Mouse (Mus musculus): Measurements from ENCODE around the gene Ntf5.

The Ntf5 gene

GRCm38 (mm10) chr7:45412421-45412820, 1.1 kb upstream of the Ntf5 start:
- no peaks in the 10 kb centered on the region; the same call in 1 of the 2 replicates for H3K27me3 ChIP-seq (ENCODE audit: control insufficient read depth, insufficient read depth, low read length, poor library complexity, severe bottlenecking)
- DNase-seq (ENCODE audit: low read depth, low spot score): no peak
- no peaks in the 10 kb centered on the region for H3K36me3 ChIP-seq (ENCODE audit: control insufficient read depth, insufficient read depth, low read length, poor library complexity, severe bottlenecking)

GRCm38 (mm10) chr7:45413864-45414739, 607 bp downstream of the Ntf5 start:
- Histone ChIP-seq H3K36me3 (ENCODE audit: control insufficient read depth, insufficient read depth, low read length, poor library complexity, severe bottlenecking) (no peaks in the 10 kb centered on the region), H3K27me3 (ENCODE audit: control insufficient read depth, insufficient read depth, low read length, poor library complexity, severe bottlenecking) (no peaks in the 10 kb centered on the region; the same call in 1 of the 2 replicates)
- DNase-seq (ENCODE audit: low read depth, low spot score): no peak

- H3K27me3 ChIP-seq (ENCODE audit: control insufficient read depth, insufficient read depth, low read length, poor library complexity, severe bottlenecking): no peaks in the 10 kb centered on the region; the same call in 1 of the 2 replicates
Observed at GRCm38 (mm10) chr7:45414740-45415224, 1.3 kb downstream of the Ntf5 start.

GRCm38 (mm10) chr7:45415636-45416035, 2.1 kb downstream of the Ntf5 start:
- Histone ChIP-seq H3K36me3 (ENCODE audit: control insufficient read depth, insufficient read depth, low read length, poor library complexity, severe bottlenecking) (no peaks in the 10 kb centered on the region), H3K27me3 (ENCODE audit: control insufficient read depth, insufficient read depth, low read length, poor library complexity, severe bottlenecking) (no peaks in the 10 kb centered on the region; the same call in 1 of the 2 replicates)
- DNase-seq (ENCODE audit: low read depth, low spot score): peak; percentile 43

More at GRCm38 (mm10) chr7:45414740-45415224, 1.3 kb downstream of the Ntf5 start:
- H3K36me3 ChIP-seq (ENCODE audit: control insufficient read depth, insufficient read depth, low read length, poor library complexity, severe bottlenecking): no peaks in the 10 kb centered on the region
- DNase-seq (ENCODE audit: low read depth, low spot score): no peak

- DNase-seq (ENCODE audit: low read depth, low spot score): no peak
- Histone ChIP-seq H3K27me3 (ENCODE audit: control insufficient read depth, insufficient read depth, low read length, poor library complexity, severe bottlenecking) (no peaks in the 10 kb centered on the region), H3K36me3 (ENCODE audit: control insufficient read depth, insufficient read depth, low read length, poor library complexity, severe bottlenecking) (peaks cover 16% of the 10 kb centered on the region)
Observed at GRCm38 (mm10) chr7:45417962-45418492, 4.5 kb downstream of the Ntf5 start.

- DNase-seq (ENCODE audit: low read depth, low spot score): no peak
- H3K36me3 ChIP-seq (ENCODE audit: control insufficient read depth, insufficient read depth, low read length, poor library complexity, severe bottlenecking): peaks cover 19% of the 10 kb centered on the region
- H3K27me3 ChIP-seq (ENCODE audit: control insufficient read depth, insufficient read depth, low read length, poor library complexity, severe bottlenecking): no peaks in the 10 kb centered on the region
Observed at GRCm38 (mm10) chr7:45419859-45420614, 6.5 kb downstream of the Ntf5 start.

GRCm38 (mm10) chr7:45420615-45420919, 7.1 kb downstream of the Ntf5 start, which contains the start of gene Lhb:
Gene Lhb, plus strand, starts transcription at chr7:45420820.
- Histone ChIP-seq H3K36me3 (ENCODE audit: control insufficient read depth, insufficient read depth, low read length, poor library complexity, severe bottlenecking) (peaks cover 19% of the 10 kb centered on the region), H3K27me3 (ENCODE audit: control insufficient read depth, insufficient read depth, low read length, poor library complexity, severe bottlenecking) (no peaks in the 10 kb centered on the region)
- no peak for DNase-seq (ENCODE audit: low read depth, low spot score)

- DNase-seq (ENCODE audit: low read depth, low spot score): no peak
- peaks cover 19% of the 10 kb centered on the region for H3K36me3 ChIP-seq (ENCODE audit: control insufficient read depth, insufficient read depth, low read length, poor library complexity, severe bottlenecking)
- H3K27me3 ChIP-seq (ENCODE audit: control insufficient read depth, insufficient read depth, low read length, poor library complexity, severe bottlenecking): no peaks in the 10 kb centered on the region
Observed at GRCm38 (mm10) chr7:45421194-45421593, 7.7 kb downstream of the Ntf5 start.

- DNase-seq (ENCODE audit: low read depth, low spot score): no peak
- Histone ChIP-seq H3K36me3 (ENCODE audit: control insufficient read depth, insufficient read depth, low read length, poor library complexity, severe bottlenecking) (peaks cover 18% of the 10 kb centered on the region), H3K27me3 (ENCODE audit: control insufficient read depth, insufficient read depth, low read length, poor library complexity, severe bottlenecking) (no peaks in the 10 kb centered on the region)
Observed at GRCm38 (mm10) chr7:45426556-45426955, 13.1 kb downstream of the Ntf5 start.

- DNase-seq (ENCODE audit: low read depth, low spot score): no peak
- H3K27me3 ChIP-seq (ENCODE audit: control insufficient read depth, insufficient read depth, low read length, poor library complexity, severe bottlenecking): no peaks in the 10 kb centered on the region
- H3K36me3 ChIP-seq (ENCODE audit: control insufficient read depth, insufficient read depth, low read length, poor library complexity, severe bottlenecking): peaks cover 3% of the 10 kb centered on the region; the same call in 1 of the 2 replicates
Observed at GRCm38 (mm10) chr7:45433835-45434202, 20.3 kb downstream of the Ntf5 start.

- peak; percentile 100 for DNase-seq (ENCODE audit: low read depth, low spot score)
- Histone ChIP-seq H3K36me3 (ENCODE audit: control insufficient read depth, insufficient read depth, low read length, poor library complexity, severe bottlenecking) (peaks cover 3% of the 10 kb centered on the region; the same call in 1 of the 2 replicates), H3K27me3 (ENCODE audit: control insufficient read depth, insufficient read depth, low read length, poor library complexity, severe bottlenecking) (no peaks in the 10 kb centered on the region)
Observed at GRCm38 (mm10) chr7:45434203-45435015, 20.9 kb downstream of the Ntf5 start, which contains the start of gene Gys1. Gene Gys1, plus strand, starts transcription at chr7:45434844.

- no peaks in the 10 kb centered on the region for H3K27me3 ChIP-seq (ENCODE audit: control insufficient read depth, insufficient read depth, low read length, poor library complexity, severe bottlenecking)
- no peak for DNase-seq (ENCODE audit: low read depth, low spot score)
Observed at GRCm38 (mm10) chr7:45435038-45435437, 21.5 kb downstream of the Ntf5 start.

GRCm38 (mm10) chr7:45436444-45436843, 22.9 kb downstream of the Ntf5 start:
- H3K27me3 ChIP-seq (ENCODE audit: control insufficient read depth, insufficient read depth, low read length, poor library complexity, severe bottlenecking): no peaks in the 10 kb centered on the region
- DNase-seq (ENCODE audit: low read depth, low spot score): no peak
- no peaks in the 10 kb centered on the region for H3K36me3 ChIP-seq (ENCODE audit: control insufficient read depth, insufficient read depth, low read length, poor library complexity, severe bottlenecking)

More at GRCm38 (mm10) chr7:45435038-45435437, 21.5 kb downstream of the Ntf5 start:
- H3K36me3 ChIP-seq (ENCODE audit: control insufficient read depth, insufficient read depth, low read length, poor library complexity, severe bottlenecking): peaks cover 3% of the 10 kb centered on the region; the same call in 1 of the 2 replicates

GRCm38 (mm10) chr7:45437046-45437445, 23.6 kb downstream of the Ntf5 start:
- H3K36me3 ChIP-seq (ENCODE audit: control insufficient read depth, insufficient read depth, low read length, poor library complexity, severe bottlenecking): no peaks in the 10 kb centered on the region
- no peaks in the 10 kb centered on the region for H3K27me3 ChIP-seq (ENCODE audit: control insufficient read depth, insufficient read depth, low read length, poor library complexity, severe bottlenecking)
- DNase-seq (ENCODE audit: low read depth, low spot score): no peak
